Comparison of ENCODE assay signal across 8 mouse cellular contexts in genomic region chr10:75211807-75212645, GRCm38 (mm10). TPM values are rescaled to one million over a fixed set of nuclear protein-coding genes. Genes with fewer than 3 reads are reported as not detected.
DNase-seq lines count a peak whose midpoint lies in the region; ATAC-seq lines count a peak whose summit lies in the region.

Specc1l (plus strand) TSS chr10:75212073.

- peak; percentile 85 for ATAC-seq in inflammation-experienced regulatory T-cells, adult 6 months
- ATAC-seq in megakaryocyte-erythroid progenitor cell, adult 5-6 weeks (replicated peaks; ENCODE audit: low FRiP score, low TSS enrichment, poor library complexity, severe bottlenecking) = peak; percentile 99

- intact Hi-C loops in gastrocnemius, postnatal 14 days (cut with DNase I; ENCODE audit: low total_unique reads) = no loop called here
- intact Hi-C loops in left cerebral cortex, postnatal 10 days (cut with DNase I) = no loop called here

- DNase-seq in adipocyte (ENCODE audit: low spot score) = peak; percentile 97
- DNase-seq in embryo, embryonic 10 days (ENCODE audit: low spot score) = peak; percentile 97
- DNase-seq in gastrocnemius, postnatal 14 days = peak; percentile 98
- DNase-seq in left cerebral cortex, postnatal 10 days (ENCODE audit: extremely low spot score in 1 of 2, low spot score in 2 of 2) = peak; percentile 95 to 98
- DNase-seq in right cerebral cortex, postnatal 25 days = peak; percentile 97
- DNase-seq in urinary bladder, postnatal 4 days (ENCODE audit: low spot score in 2 of 2) = peak; percentile 96 to 97

RNA-seq across cellular contexts. Expression of gene Specc1l, which starts in this region (rescaled TPM):
- total RNA-seq in gastrocnemius, postnatal 14 days (2021) = 10 to 100 TPM; 33.5 TPM
- 10 to 100 TPM; 13.3 to 15.2 (median 13.3) TPM for polyA plus RNA-seq in inflammation-experienced regulatory T-cells, adult 6 months (2017; shearing (Covaris generic))
- 10 to 100 TPM; 44.2 to 46.6 TPM for total RNA-seq in left cerebral cortex, postnatal 10 days (2021)
- total RNA-seq in megakaryocyte-erythroid progenitor cell, adult 5-6 weeks (2014; fragmentation: Nextera tagmentation) = 25.5 and 30.8 TPM in 2 replicates
- 36.3 and 37.2 TPM in 2 replicates for total RNA-seq in megakaryocyte-erythroid progenitor cell, adult 5-6 weeks (2017)

Comparison
In these comparisons a context has a peak if more than half of its experiments do, and no peak if none do; other contexts are left out.
1. Peak in every context shown above with its lines: DNase-seq and ATAC-seq.